Mouse (Mus musculus) cerebellum, adult 11-12 months (tissue): ENCODE measurements around the gene Olfr1229.

ENCODE experiments used
- DNase-seq: peaks from one replicate; pipeline ENCODE4 v3.0.0; 2022

The Olfr1229 gene

GRCm38 (mm10) chr2:89287914-89288313, at the start of gene Olfr1229:
Olfr1229 (minus strand) TSS chr2:89288014.
- DNase-seq, result no peak

- no peak for DNase-seq
Measured at GRCm38 (mm10) chr2:89329575-89329974, 41.8 kb upstream of the Olfr1229 start, which contains the start of gene Olfr1232. Olfr1232 (minus strand) TSS chr2:89329675.

GRCm38 (mm10) chr2:89306974-89307373, 19.2 kb upstream of the Olfr1229 start, which contains the start of gene Olfr1231:
Olfr1231 (minus strand) TSS chr2:89307074.
- DNase-seq, result no peak

DNA sequence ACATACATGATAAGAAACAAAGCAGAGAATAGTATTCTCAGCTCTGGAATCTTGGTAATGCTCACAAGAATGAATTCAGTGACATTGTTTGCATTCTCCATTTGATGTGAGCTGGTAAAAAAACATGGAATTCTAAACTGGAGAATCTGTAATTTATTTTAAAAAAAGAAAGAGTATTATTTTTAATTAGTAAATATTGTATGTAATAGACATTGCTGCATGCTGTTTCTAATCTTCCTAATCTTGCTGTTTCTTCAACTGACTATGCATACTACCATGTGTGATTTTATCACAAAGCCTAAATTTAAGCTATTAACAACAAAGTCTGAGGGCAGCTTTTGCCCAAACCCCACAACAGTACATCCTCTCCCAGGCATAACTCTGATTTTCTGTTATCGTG, 9.4 kb upstream of the Olfr1229 start, which contains the start of gene Olfr1230:
Olfr1230 (minus strand) TSS at position 101 of the 400 bp plus-strand sequence.
- DNase-seq, result no peak

DNA sequence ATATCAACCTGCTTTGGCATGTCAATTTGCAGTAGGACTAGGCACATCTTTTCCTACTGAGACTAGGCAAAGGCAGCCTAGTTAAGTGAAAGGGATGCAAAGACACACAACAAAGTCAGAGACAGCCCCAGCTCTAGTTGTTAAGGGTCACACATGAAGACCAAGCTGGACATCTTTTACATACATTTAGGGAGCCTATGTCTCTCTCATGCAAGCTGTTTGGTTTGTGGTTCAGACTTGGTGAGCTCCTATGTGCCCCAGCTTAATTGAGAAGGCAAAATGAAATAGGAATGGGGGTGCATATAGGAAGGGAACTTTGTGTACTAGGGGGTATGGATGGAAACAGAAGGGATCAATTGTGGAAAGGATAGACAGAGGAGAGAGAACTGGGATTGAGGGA, 33.9 kb downstream of the Olfr1229 start, which contains the start of gene Olfr1228:
Olfr1228 (minus strand) TSS at position 101 of the 400 bp plus-strand sequence.
- DNase-seq, result no peak
